ENCODE assay signal across 9 mouse cellular contexts in the genomic region with DNA sequence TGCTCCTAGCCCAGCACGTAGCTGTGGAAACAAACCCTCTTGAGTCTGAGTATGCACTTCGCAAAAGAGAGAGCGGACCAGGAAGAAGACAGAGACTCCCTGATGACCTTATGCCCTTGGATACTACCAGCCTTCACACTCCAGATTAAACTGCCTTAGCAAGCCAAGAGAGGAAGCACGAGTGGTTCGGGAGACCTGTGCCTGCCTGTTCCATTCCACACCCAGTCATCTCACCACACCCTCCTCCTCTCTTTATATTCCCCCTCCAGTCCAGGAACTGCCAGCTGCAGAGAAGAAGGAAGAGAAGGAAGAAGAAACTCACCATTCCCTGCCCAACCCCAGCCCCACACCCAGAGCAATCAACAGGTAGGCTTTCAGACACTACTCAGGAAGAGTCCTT. TPM values are rescaled to one million over a fixed set of nuclear protein-coding genes. Genes with fewer than 3 reads are reported as not detected.
DNase-seq lines count a peak whose midpoint lies in the region; ATAC-seq lines count a peak whose summit lies in the region.
"Had no signal": no experiment of that assay in that cellular context is flagged by ENCODE, and none has a peak within 500 bp of the region (broad histone marks: within the 10 kb centered on the region; RNA-seq: fewer than 3 reads in every experiment).

A gene (plus strand): TSS at position 221 of the 400 bp plus-strand sequence.

- peaks cover 32% of the 10 kb centered on the region for H3K4me1 ChIP-seq in forebrain, embryonic 10.5 days
- peaks cover 18% of the 10 kb centered on the region for H3K4me1 ChIP-seq in midbrain, embryonic 12.5 days

- H3K27ac ChIP-seq in forebrain, embryonic 10.5 days, result 0 out of 2 replicates have a peak within 1 kb of the TSS, but pooled peaks have one; percentile 41
- H3K27ac ChIP-seq in midbrain, embryonic 12.5 days (replicated peaks), result no peak within 1 kb of the TSS

- DNase-seq in left cerebral cortex, adult 18-20 months (ENCODE audit: low spot score in 2 of 2), result no peak
- DNase-seq in left cerebral cortex, adult 9 months (ENCODE audit: low spot score in 2 of 2), result no peak
- no peak for DNase-seq in forebrain, embryonic 10.5 days (ENCODE audit: extremely low spot score, low spot score)
- DNase-seq in kidney, postnatal 14 days, result peak; percentile 9
- DNase-seq in right cerebral cortex, postnatal 10 days (ENCODE audit: low spot score in 2 of 2), result no peak
- DNase-seq in gastrocnemius, postnatal 4 days (ENCODE audit: low spot score in 2 of 2), result no peak

- peak within 1 kb of the TSS; percentile 49 for H3K4me3 ChIP-seq in forebrain, embryonic 10.5 days
- peak within 1 kb of the TSS; percentile 41 for H3K4me3 ChIP-seq in midbrain, embryonic 12.5 days
- H3K4me3 ChIP-seq: myocyte had no signal

- ATAC-seq in midbrain, embryonic 12.5 days (ENCODE audit: low FRiP score, low read depth), result no peak
- no peak for ATAC-seq in activated CD4-positive, CD25-positive, alpha-beta regulatory T cell, adult 4 months

- peak within 1 kb of the TSS; percentile 61 for H3K9ac ChIP-seq in midbrain, embryonic 12.5 days (replicated peaks)

- peaks cover 39% of the 10 kb centered on the region for H3K27me3 ChIP-seq in forebrain, embryonic 10.5 days (ENCODE audit: poor library complexity, severe bottlenecking)
- H3K27me3 ChIP-seq in midbrain, embryonic 12.5 days, result peaks cover 28% of the 10 kb centered on the region

- no peaks in the 10 kb centered on the region for H3K36me3 ChIP-seq in forebrain, embryonic 10.5 days (replicated peaks)
- no peaks in the 10 kb centered on the region for H3K36me3 ChIP-seq in midbrain, embryonic 12.5 days

- WGBS in forebrain, embryonic 10.5 days, result 72% methylated on average over 5 of the region's 5 CpGs
- 71% methylated on average over 5 of the region's 5 CpGs for WGBS in midbrain, embryonic 12.5 days

- no peaks in the 10 kb centered on the region for H3K9me3 ChIP-seq in forebrain, embryonic 10.5 days
- no peaks in the 10 kb centered on the region for H3K9me3 ChIP-seq in midbrain, embryonic 12.5 days

- peak within 1 kb of the TSS; percentile 60 for H3K4me2 ChIP-seq in midbrain, embryonic 12.5 days (replicated peaks)

RNA-seq across cellular contexts. Expression of the gene that starts here (rescaled TPM):
- total RNA-seq in left cerebral cortex, adult 18-20 months (2021), result 100 to 1,000 TPM; 365 to 394 TPM
- 2.2 and 3.9 TPM in 2 replicates for polyA plus RNA-seq in forebrain, embryonic 10.5 days (2016; fragmentation: Nextera tagmentation; extraction: Ambion mirVana)
- polyA plus RNA-seq in midbrain, embryonic 12.5 days (2016; fragmentation: Nextera tagmentation; extraction: Ambion mirVana), result 6.4 and 7.2 TPM in 2 replicates
- under 1 TPM in 1 of 2 experiments, not detected in 1; 0.80 TPM for total RNA-seq in gastrocnemius, postnatal 4 days (2021)
- polyA plus RNA-seq in activated CD4-positive, CD25-positive, alpha-beta regulatory T cell, adult 4 months (2017; shearing (Covaris generic)), result 1 to 10 TPM in 1 of 2 experiments, under 1 TPM in 1; 0.83 to 1.5 TPM
- polyA plus RNA-seq: myocyte had no signal

Comparison
In these comparisons a context has a peak if more than half of its experiments do, and no peak if none do; other contexts are left out.
1. RNA of the gene that starts here (total RNA-seq): 365 to 394 TPM in left cerebral cortex, adult 18-20 months; 0.80 TPM in gastrocnemius, postnatal 4 days; every median in the first group is over 100 times any median in the second.